9 mouse cellular contexts compared by ENCODE assay signal in genomic region chr10:39660698-39661097, GRCm38 (mm10). TPM values are rescaled to one million over a fixed set of nuclear protein-coding genes. Genes with fewer than 3 reads are reported as not detected.
DNase-seq lines count a peak whose midpoint lies in the region; ATAC-seq and TF ChIP-seq lines count a peak whose summit lies in the region.
"Had no signal": no experiment of that assay in that cellular context is flagged by ENCODE, and none has a peak within 500 bp of the region (broad histone marks: within the 10 kb centered on the region; RNA-seq: fewer than 3 reads in every experiment).

No protein-coding gene starts in this region.

- H3K27ac ChIP-seq in lung, embryonic 15.5 days = peak overlapping the region; percentile 94
- H3K27ac ChIP-seq in forebrain, embryonic 14.5 days (ENCODE audit: low read depth, low read length) = peak overlapping the region; percentile 94
- H3K27ac ChIP-seq in limb, embryonic 10.5 days = peak overlapping the region; percentile 8; the same call in 1 of the 2 replicates
- peak overlapping the region; percentile 88 for H3K27ac ChIP-seq in stomach, postnatal 0 days (replicated peaks)

- no peak overlapping the region for H3K4me3 ChIP-seq in lung, embryonic 15.5 days
- no peak overlapping the region for H3K4me3 ChIP-seq in forebrain, embryonic 14.5 days (ENCODE audit: low read depth, low read length)
- no peak overlapping the region for H3K4me3 ChIP-seq in limb, embryonic 10.5 days
- H3K4me3 ChIP-seq in stomach, postnatal 0 days (ENCODE audit: low read depth, low read length) = no peak overlapping the region

- no peak for DNase-seq in lung, postnatal 4 days
- DNase-seq in forebrain, embryonic 14.5 days (ENCODE audit: low spot score) = peak; percentile 20
- no peak for DNase-seq in limb, embryonic 10.5 days (ENCODE audit: low spot score)
- no peak for DNase-seq in stomach, postnatal 0 days (ENCODE audit: low spot score)
- DNase-seq in adrenal gland, postnatal 14 days = no peak
- DNase-seq in thymus, postnatal 36 days = no peak
- DNase-seq: gastrocnemius, postnatal 36 days had no signal

- peaks cover 2% of the 10 kb centered on the region; the same call in 1 of the 2 replicates for H3K36me3 ChIP-seq in lung, embryonic 15.5 days
- H3K36me3 ChIP-seq in forebrain, embryonic 14.5 days (ENCODE audit: control insufficient read depth, insufficient read depth, low read length) = no peaks in the 10 kb centered on the region
- H3K36me3 ChIP-seq in limb, embryonic 10.5 days = peaks cover 15% of the 10 kb centered on the region
- no peaks in the 10 kb centered on the region for H3K36me3 ChIP-seq in stomach, postnatal 0 days (ENCODE audit: control insufficient read depth, insufficient read depth, low read length)

- no peak overlapping the region for H3K4me2 ChIP-seq in lung, embryonic 15.5 days
- no peak overlapping the region for H3K4me2 ChIP-seq in forebrain, embryonic 14.5 days (ENCODE audit: low read length)
- H3K4me2 ChIP-seq in stomach, postnatal 0 days (replicated peaks; ENCODE audit: low read depth) = no peak overlapping the region

- H3K27me3 ChIP-seq in lung, embryonic 15.5 days = no peaks in the 10 kb centered on the region
- H3K27me3 ChIP-seq in forebrain, embryonic 14.5 days (replicated peaks; ENCODE audit: control insufficient read depth, insufficient read depth, low read length) = no peaks in the 10 kb centered on the region
- H3K27me3 ChIP-seq in limb, embryonic 10.5 days (ENCODE audit: low read depth, poor library complexity, severe bottlenecking) = no peaks in the 10 kb centered on the region
- no peaks in the 10 kb centered on the region for H3K27me3 ChIP-seq in stomach, postnatal 0 days (ENCODE audit: control insufficient read depth, insufficient read depth, low read length)
- H3K27me3 ChIP-seq: Patski had no signal

- no peak overlapping the region for H3K9ac ChIP-seq in lung, embryonic 15.5 days
- H3K9ac ChIP-seq in forebrain, embryonic 14.5 days (ENCODE audit: low read length) = no peak overlapping the region
- no peak overlapping the region for H3K9ac ChIP-seq in stomach, postnatal 0 days (ENCODE audit: low read length)

- no peak for ATAC-seq in lung, embryonic 15.5 days (ENCODE audit: borderline replicate concordance, extremely low read depth, low FRiP score, low TSS enrichment)
- ATAC-seq in forebrain, embryonic 14.5 days = no peak
- ATAC-seq in stomach, postnatal 0 days (ENCODE audit: low FRiP score, low TSS enrichment) = no peak
- ATAC-seq: Patski had no signal

- no peak for TF ChIP-seq EP300 in stomach, postnatal 0 days (optimal IDR thresholded peaks at IDR 0.05)

- TF ChIP-seq CTCF in stomach, postnatal 0 days (IDR thresholded peaks at IDR 0.05; ENCODE audit: low read depth) = no peak

- H3K4me1 ChIP-seq in lung, embryonic 15.5 days = peaks cover 49% of the 10 kb centered on the region
- peaks cover 27% of the 10 kb centered on the region for H3K4me1 ChIP-seq in forebrain, embryonic 14.5 days (ENCODE audit: control insufficient read depth, insufficient read depth, low read length)
- peaks cover 52% of the 10 kb centered on the region for H3K4me1 ChIP-seq in limb, embryonic 10.5 days
- H3K4me1 ChIP-seq in stomach, postnatal 0 days (replicated peaks; ENCODE audit: control insufficient read depth, insufficient read depth) = peaks cover 8% of the 10 kb centered on the region; the same call in 1 of the 2 replicates

- no peaks in the 10 kb centered on the region for H3K9me3 ChIP-seq in lung, embryonic 15.5 days
- H3K9me3 ChIP-seq in forebrain, embryonic 14.5 days (replicated peaks; ENCODE audit: control insufficient read depth, low read length) = no peaks in the 10 kb centered on the region
- no peaks in the 10 kb centered on the region for H3K9me3 ChIP-seq in limb, embryonic 10.5 days (replicated peaks)
- H3K9me3 ChIP-seq in stomach, postnatal 0 days (ENCODE audit: control insufficient read depth, low read length) = no peaks in the 10 kb centered on the region

- 39% methylated on average over 5 of the region's 5 CpGs for WGBS in lung, embryonic 15.5 days
- 66% methylated on average over 5 of the region's 5 CpGs for WGBS in forebrain, embryonic 14.5 days
- 53% methylated on average over 5 of the region's 5 CpGs for WGBS in limb, embryonic 10.5 days
- WGBS in stomach, postnatal 0 days = 28% methylated on average over 5 of the region's 5 CpGs

RNA-seq across cellular contexts. Expression of gene Traf3ip2, which starts 48.0 kb away (rescaled TPM):
- polyA plus RNA-seq in lung, embryonic 15.5 days (2015; fragmentation: Nextera tagmentation; extraction: Ambion mirVana) = 30.1 and 33.5 TPM in 2 replicates
- polyA plus RNA-seq in forebrain, embryonic 14.5 days (2014; fragmentation: Nextera tagmentation; extraction: Ambion mirVana) = 4.8 and 5.7 TPM in 2 replicates
- 7.2 and 8.7 TPM in 2 replicates for polyA plus RNA-seq in limb, embryonic 10.5 days (2016; fragmentation: Nextera tagmentation; extraction: Ambion mirVana)
- 19.4 and 24.1 TPM in 2 replicates for polyA plus RNA-seq in stomach, postnatal 0 days (2015; fragmentation: Nextera tagmentation; extraction: Ambion mirVana)
- total RNA-seq in adrenal gland, postnatal 14 days (2021) = 14.6 and 21.9 TPM in 2 replicates

Comparison
In these comparisons a context has a peak if more than half of its experiments do, and no peak if none do; other contexts are left out.
1. H3K27ac ChIP-seq: peak in every context shown above with its lines; median percentile 94 in lung, embryonic 15.5 days; 94 in forebrain, embryonic 14.5 days; 88 in stomach, postnatal 0 days; 8 in limb, embryonic 10.5 days.